Comparison of ENCODE assay signal across 18 mouse cellular contexts in genomic region chr16:90483341-90483740, GRCm38 (mm10).
DNase-seq lines count a peak whose midpoint lies in the region; ATAC-seq lines count a peak whose summit lies in the region.
"Had no signal": no experiment of that assay in that cellular context is flagged by ENCODE, and none has a peak within 500 bp of the region (broad histone marks: within the 10 kb centered on the region; RNA-seq: fewer than 3 reads in every experiment).

No protein-coding gene starts in this region.

- 82% methylated on average over 6 of the region's 6 CpGs for WGBS in forebrain, embryonic 14.5 days
- 93% methylated on average over 6 of the region's 6 CpGs for WGBS in forebrain, embryonic 11.5 days
- WGBS in hindbrain, embryonic 13.5 days = 70% methylated on average over 6 of the region's 6 CpGs
- 92% methylated on average over 6 of the region's 6 CpGs for WGBS in hindbrain, embryonic 10.5 days
- 82% methylated on average over 6 of the region's 6 CpGs for WGBS in neural tube, embryonic 13.5 days
- WGBS in neural tube, embryonic 15.5 days = 83% methylated on average over 6 of the region's 6 CpGs

- no peak overlapping the region for H3K27ac ChIP-seq in forebrain, embryonic 14.5 days (ENCODE audit: low read depth, low read length)
- H3K27ac ChIP-seq in forebrain, embryonic 11.5 days (ENCODE audit: low read depth, low read length) = no peak overlapping the region
- peak overlapping the region; percentile 40; the same call in 1 of the 2 replicates for H3K27ac ChIP-seq in hindbrain, embryonic 13.5 days
- no peak overlapping the region; the same call in 1 of the 2 replicates for H3K27ac ChIP-seq in hindbrain, embryonic 10.5 days
- H3K27ac ChIP-seq in neural tube, embryonic 13.5 days (replicated peaks) = no peak overlapping the region
- no peak overlapping the region for H3K27ac ChIP-seq in neural tube, embryonic 15.5 days (replicated peaks)
- H3K27ac ChIP-seq: embryonic facial prominence, embryonic 13.5 days; heart, embryonic 10.5 days; intestine, embryonic 15.5 days had no signal

- H3K9ac ChIP-seq in forebrain, embryonic 14.5 days (ENCODE audit: low read length) = no peak overlapping the region
- no peak overlapping the region for H3K9ac ChIP-seq in forebrain, embryonic 11.5 days (ENCODE audit: low read length)
- no peak overlapping the region for H3K9ac ChIP-seq in hindbrain, embryonic 13.5 days
- H3K9ac ChIP-seq in neural tube, embryonic 13.5 days = no peak overlapping the region
- H3K9ac ChIP-seq in neural tube, embryonic 15.5 days (replicated peaks) = no peak overlapping the region
- H3K9ac ChIP-seq: embryonic facial prominence, embryonic 13.5 days; intestine, embryonic 15.5 days had no signal

- peak; percentile 10; the same call in 1 of the 2 replicates for ATAC-seq in forebrain, embryonic 14.5 days
- no peak for ATAC-seq in forebrain, embryonic 11.5 days (replicated peaks; ENCODE audit: low FRiP score)
- no peak for ATAC-seq in hindbrain, embryonic 13.5 days (ENCODE audit: low FRiP score)
- ATAC-seq in neural tube, embryonic 13.5 days (ENCODE audit: low read depth) = 0 out of 2 replicates have a peak, but pooled peaks have one; percentile 32
- no peak for ATAC-seq in neural tube, embryonic 15.5 days (ENCODE audit: low FRiP score)
- ATAC-seq: intestine, embryonic 15.5 days had no signal

- peaks cover 83% of the 10 kb centered on the region for H3K36me3 ChIP-seq in forebrain, embryonic 14.5 days (ENCODE audit: control insufficient read depth, insufficient read depth, low read length)
- peaks cover under 1% of the 10 kb centered on the region; the same call in 1 of the 2 replicates for H3K36me3 ChIP-seq in forebrain, embryonic 11.5 days (ENCODE audit: control insufficient read depth, insufficient read depth, low read length)
- peaks cover 62% of the 10 kb centered on the region for H3K36me3 ChIP-seq in hindbrain, embryonic 13.5 days
- peaks cover 100% of the 10 kb centered on the region for H3K36me3 ChIP-seq in hindbrain, embryonic 10.5 days
- H3K36me3 ChIP-seq in neural tube, embryonic 13.5 days = peaks cover 57% of the 10 kb centered on the region
- peaks cover 23% of the 10 kb centered on the region for H3K36me3 ChIP-seq in neural tube, embryonic 15.5 days

- no peaks in the 10 kb centered on the region for H3K9me3 ChIP-seq in forebrain, embryonic 14.5 days (replicated peaks; ENCODE audit: control insufficient read depth, low read length)
- H3K9me3 ChIP-seq in forebrain, embryonic 11.5 days (ENCODE audit: control insufficient read depth, low read length) = no peaks in the 10 kb centered on the region
- no peaks in the 10 kb centered on the region for H3K9me3 ChIP-seq in hindbrain, embryonic 13.5 days
- H3K9me3 ChIP-seq in hindbrain, embryonic 10.5 days = no peaks in the 10 kb centered on the region
- no peaks in the 10 kb centered on the region for H3K9me3 ChIP-seq in neural tube, embryonic 13.5 days
- no peaks in the 10 kb centered on the region for H3K9me3 ChIP-seq in neural tube, embryonic 15.5 days (replicated peaks)
- H3K9me3 ChIP-seq: embryonic facial prominence, embryonic 13.5 days; heart, embryonic 10.5 days; intestine, embryonic 15.5 days had no signal

- H3K4me3 ChIP-seq in forebrain, embryonic 14.5 days (ENCODE audit: low read depth, low read length) = no peak overlapping the region
- no peak overlapping the region for H3K4me3 ChIP-seq in forebrain, embryonic 11.5 days (ENCODE audit: low read depth, low read length)
- no peak overlapping the region for H3K4me3 ChIP-seq in hindbrain, embryonic 13.5 days
- H3K4me3 ChIP-seq in hindbrain, embryonic 10.5 days = no peak overlapping the region
- H3K4me3 ChIP-seq in neural tube, embryonic 13.5 days = no peak overlapping the region
- no peak overlapping the region for H3K4me3 ChIP-seq in neural tube, embryonic 15.5 days (replicated peaks)
- H3K4me3 ChIP-seq: embryonic facial prominence, embryonic 13.5 days; heart, embryonic 10.5 days; intestine, embryonic 15.5 days had no signal

- H3K4me2 ChIP-seq in forebrain, embryonic 14.5 days (ENCODE audit: low read length) = no peak overlapping the region
- no peak overlapping the region for H3K4me2 ChIP-seq in forebrain, embryonic 11.5 days (ENCODE audit: low read depth, low read length, severe bottlenecking)
- H3K4me2 ChIP-seq in hindbrain, embryonic 13.5 days = no peak overlapping the region
- no peak overlapping the region for H3K4me2 ChIP-seq in neural tube, embryonic 13.5 days
- no peak overlapping the region for H3K4me2 ChIP-seq in neural tube, embryonic 15.5 days
- H3K4me2 ChIP-seq: embryonic facial prominence, embryonic 13.5 days; intestine, embryonic 15.5 days had no signal

- H3K4me1 ChIP-seq in forebrain, embryonic 14.5 days (ENCODE audit: control insufficient read depth, insufficient read depth, low read length) = no peaks in the 10 kb centered on the region
- H3K4me1 ChIP-seq in forebrain, embryonic 11.5 days (replicated peaks; ENCODE audit: control insufficient read depth, insufficient read depth, low read length) = no peaks in the 10 kb centered on the region
- H3K4me1 ChIP-seq in hindbrain, embryonic 13.5 days (replicated peaks) = no peaks in the 10 kb centered on the region
- 0 out of 2 replicates have a peak, but pooled peaks cover 6% of the 10 kb centered on the region for H3K4me1 ChIP-seq in hindbrain, embryonic 10.5 days (replicated peaks)
- H3K4me1 ChIP-seq in neural tube, embryonic 13.5 days (replicated peaks) = peaks cover 5% of the 10 kb centered on the region; the same call in 1 of the 2 replicates
- H3K4me1 ChIP-seq in neural tube, embryonic 15.5 days = peaks cover 2% of the 10 kb centered on the region; the same call in 1 of the 2 replicates
- H3K4me1 ChIP-seq: embryonic facial prominence, embryonic 13.5 days; heart, embryonic 10.5 days; intestine, embryonic 15.5 days had no signal

- DNase-seq in forebrain, embryonic 14.5 days (ENCODE audit: low spot score) = no peak
- no peak for DNase-seq in forebrain, embryonic 11.5 days (ENCODE audit: low spot score)
- no peak for DNase-seq in hindbrain, embryonic 10.5 days (ENCODE audit: low spot score)
- peak; percentile 54 for DNase-seq in brain, adult 2 months (ENCODE audit: low read depth, low spot score)
- DNase-seq: adrenal gland, adult 8-10 months; adrenal gland, postnatal 36 days; cerebellum, adult 11 months; cerebellum, adult 8-10 months; cerebellum, postnatal 36 days; heart, adult 18-20 months; heart, postnatal 4 days; kidney, adult 2 months had no signal

- no peaks in the 10 kb centered on the region for H3K27me3 ChIP-seq in forebrain, embryonic 14.5 days (replicated peaks; ENCODE audit: control insufficient read depth, insufficient read depth, low read length)
- H3K27me3 ChIP-seq in forebrain, embryonic 11.5 days (ENCODE audit: control insufficient read depth, insufficient read depth, low read length) = no peaks in the 10 kb centered on the region
- H3K27me3 ChIP-seq in hindbrain, embryonic 13.5 days = no peaks in the 10 kb centered on the region
- no peaks in the 10 kb centered on the region for H3K27me3 ChIP-seq in hindbrain, embryonic 10.5 days (ENCODE audit: insufficient read depth, poor library complexity, severe bottlenecking)
- no peaks in the 10 kb centered on the region for H3K27me3 ChIP-seq in neural tube, embryonic 13.5 days
- no peaks in the 10 kb centered on the region for H3K27me3 ChIP-seq in neural tube, embryonic 15.5 days (replicated peaks)
- H3K27me3 ChIP-seq: embryonic facial prominence, embryonic 13.5 days; intestine, embryonic 15.5 days had no signal

Comparison
In these comparisons a context has a peak if more than half of its experiments do, and no peak if none do; other contexts are left out.
1. ATAC-seq: peak in forebrain, embryonic 14.5 days (single experiment) and neural tube, embryonic 13.5 days (single experiment); none in forebrain, embryonic 11.5 days (single experiment), hindbrain, embryonic 13.5 days (single experiment) and neural tube, embryonic 15.5 days (single experiment).